Mouse (Mus musculus) erythroblast, embryonic 14.5 days (primary cell): ENCODE results near the gene Spryd7.

Experiments used
- GATA1 ChIP-seq: IDR thresholded peaks from 2 replicates; pipeline ENCODE4 v1.6.1; 2012; ENCODE audit warnings: low read length, inconsistent platforms, mixed read lengths
- TAL1 ChIP-seq: IDR thresholded peaks from 3 replicates; pipeline ENCODE4 v1.6.1; 2012; ENCODE audit warnings: low read length, inconsistent platforms, mixed read lengths

- TF ChIP-seq GATA1 (no peak), TAL1 (no peak)
These were observed 46.5 kb upstream of the Spryd7 start for GRCm38 (mm10) chr14:61603069-61603755.
